Mouse (Mus musculus) midbrain, embryonic 12.5 days (tissue): ENCODE data around the gene Dnajc27. TPM values are rescaled to one million over a fixed set of nuclear protein-coding genes. Genes with fewer than 3 reads are reported as not detected.

ENCODE experiments used
- ATAC-seq: fragments of 200-750 bp; cut with Nextera tagmentation; 2 replicates; pipeline ENCODE4 v1.8.0; 2017; ENCODE audit warnings: low read depth, moderate TSS enrichment, moderate library complexity; ENCODE audit not compliant: low FRiP score
- H3K27ac ChIP-seq: fragments of 300-500 bp; sonication (generic); replicated peaks from 2 replicates; pipeline ENCODE4 v1.5.1; 2016; ENCODE audit warnings: mild to moderate bottlenecking
- H3K27me3 ChIP-seq: fragments of 300-500 bp; sonication (generic); 2 replicates; pipeline ENCODE4 v1.6.1; 2016; ENCODE audit warnings: mild to moderate bottlenecking
- H3K36me3 ChIP-seq: fragments of 300-500 bp; sonication (generic); 2 replicates; pipeline ENCODE4 v1.6.1; 2016
- H3K4me1 ChIP-seq: fragments of 300-500 bp; sonication (generic); 2 replicates; pipeline ENCODE4 v1.6.1; 2016
- H3K4me2 ChIP-seq: fragments of 300-500 bp; sonication (generic); replicated peaks from 2 replicates; pipeline ENCODE4 v1.6.1; 2016; ENCODE audit warnings: mild to moderate bottlenecking, moderate library complexity
- H3K4me3 ChIP-seq: fragments of 300-500 bp; sonication (generic); 2 replicates; pipeline ENCODE4 v1.5.1; 2016; ENCODE audit warnings: mild to moderate bottlenecking
- H3K9ac ChIP-seq: fragments of 300-500 bp; sonication (generic); replicated peaks from 2 replicates; pipeline ENCODE4 v1.6.1; 2016; ENCODE audit warnings: mild to moderate bottlenecking, moderate library complexity
- H3K9me3 ChIP-seq: fragments of 300-500 bp; sonication (generic); 2 replicates; pipeline ENCODE4 v1.6.1; 2016; ENCODE audit warnings: mild to moderate bottlenecking
- WGBS: fragments of 180-500 bp; shearing (Covaris S2); methylation state at CpG from one replicate; pipeline ENCODE4 v1.1.7; 2016; 5-methylcytosine and 5-hydroxymethylcytosine counted together
- polyA plus RNA-seq: library from polyadenylated mRNA; unstranded; fragments of >200 nt; fragmentation: Nextera tagmentation; extraction: Ambion mirVana; gene quantifications from 2 replicates; pipeline ENCODE4 v1.2.1, GENCODE M21; 2016

Dnajc27 gene
- polyA plus RNA-seq, 1 experiment from 2014 or later: 14.2 TPM

GRCm38 (mm10) chr12:4116132-4116531 lies 33.7 kb downstream of the Dnajc27 start:
- Histone ChIP-seq H3K27ac (no peak overlapping the region), H3K9me3 (no peaks in the 10 kb centered on the region), H3K4me3 (no peak overlapping the region), H3K36me3 (peaks cover 5% of the 10 kb centered on the region; the same call in 1 of the 2 replicates), H3K4me2 (no peak overlapping the region), H3K9ac (no peak overlapping the region), H3K4me1 (no peaks in the 10 kb centered on the region), H3K27me3 (no peaks in the 10 kb centered on the region)
- no peak for ATAC-seq
- WGBS: 89% methylated on average over 9 of the region's 9 CpGs

- peaks cover 5% of the 10 kb centered on the region; the same call in 1 of the 2 replicates for H3K36me3 ChIP-seq
- WGBS: 91% methylated on average over 3 of the region's 3 CpGs
- no peaks in the 10 kb centered on the region for H3K9me3 ChIP-seq
- no peak for ATAC-seq
- H3K4me1 ChIP-seq: no peaks in the 10 kb centered on the region
- no peaks in the 10 kb centered on the region for H3K27me3 ChIP-seq
- H3K27ac ChIP-seq: no peak overlapping the region
- H3K4me2 ChIP-seq: no peak overlapping the region
- no peak overlapping the region for H3K9ac ChIP-seq
- no peak overlapping the region for H3K4me3 ChIP-seq
These were observed 34.8 kb downstream of the Dnajc27 start for GRCm38 (mm10) chr12:4117136-4117535.

GRCm38 (mm10) chr12:4117579-4117978 lies 35.2 kb downstream of the Dnajc27 start:
- H3K27ac ChIP-seq: no peak overlapping the region
- no peaks in the 10 kb centered on the region for H3K27me3 ChIP-seq
- WGBS: 75% methylated on average over 4 of the region's 4 CpGs
- H3K9me3 ChIP-seq: no peaks in the 10 kb centered on the region
- ATAC-seq: no peak
- no peak overlapping the region for H3K4me2 ChIP-seq
- H3K36me3 ChIP-seq: peaks cover 5% of the 10 kb centered on the region; the same call in 1 of the 2 replicates
- no peak overlapping the region for H3K4me3 ChIP-seq
- H3K4me1 ChIP-seq: no peaks in the 10 kb centered on the region
- no peak overlapping the region for H3K9ac ChIP-seq

GRCm38 (mm10) chr12:4127346-4127745 lies 45.0 kb downstream of the Dnajc27 start:
- no peaks in the 10 kb centered on the region for H3K4me1 ChIP-seq
- no peak overlapping the region for H3K4me3 ChIP-seq
- H3K4me2 ChIP-seq: no peak overlapping the region
- WGBS: 85% methylated on average over 7 of the region's 7 CpGs
- no peaks in the 10 kb centered on the region for H3K36me3 ChIP-seq
- H3K9me3 ChIP-seq: peaks cover 5% of the 10 kb centered on the region; the same call in 1 of the 2 replicates
- no peak overlapping the region for H3K9ac ChIP-seq
- no peak for ATAC-seq
- H3K27ac ChIP-seq: no peak overlapping the region
- no peaks in the 10 kb centered on the region for H3K27me3 ChIP-seq

- peak within 1 kb of the TSS; percentile 75 for H3K9ac ChIP-seq
- WGBS: under 1% methylated on average over 81 of the region's 83 CpGs
- H3K4me2 ChIP-seq: peak within 1 kb of the TSS; percentile 96
- ATAC-seq: peak; percentile 89
- H3K9me3 ChIP-seq: peaks cover 5% of the 10 kb centered on the region; the same call in 1 of the 2 replicates
- H3K4me3 ChIP-seq: peak within 1 kb of the TSS; percentile 63
- peaks cover 19% of the 10 kb centered on the region for H3K27me3 ChIP-seq
- H3K4me1 ChIP-seq: 0 out of 2 replicates have a peak, but pooled peaks cover 9% of the 10 kb centered on the region
- H3K27ac ChIP-seq: peak within 1 kb of the TSS; percentile 61
- H3K36me3 ChIP-seq: no peaks in the 10 kb centered on the region
These were observed 50.8 kb downstream of the Dnajc27 start, which contains the start of gene Adcy3 for GRCm38 (mm10) chr12:4132941-4133846. TSS of gene Adcy3 (plus strand) at chr12:4133103.

GRCm38 (mm10) chr12:4133847-4134212 lies 51.4 kb downstream of the Dnajc27 start:
- Histone ChIP-seq H3K4me1 (0 out of 2 replicates have a peak, but pooled peaks cover 9% of the 10 kb centered on the region), H3K27ac (no peak overlapping the region), H3K27me3 (peaks cover 19% of the 10 kb centered on the region), H3K36me3 (no peaks in the 10 kb centered on the region), H3K4me3 (peak overlapping the region; percentile 63), H3K9me3 (peaks cover 5% of the 10 kb centered on the region; the same call in 1 of the 2 replicates), H3K9ac (peak overlapping the region; percentile 75), H3K4me2 (peak overlapping the region; percentile 96)
- peak; percentile 31 for ATAC-seq
- 31% methylated on average over 11 of the region's 11 CpGs for WGBS

- H3K9me3 ChIP-seq: no peaks in the 10 kb centered on the region
- 0 out of 2 replicates have a peak, but pooled peaks cover 4% of the 10 kb centered on the region for H3K36me3 ChIP-seq
- ATAC-seq: no peak
- no peak overlapping the region for H3K4me2 ChIP-seq
- no peaks in the 10 kb centered on the region for H3K27me3 ChIP-seq
- 90% methylated on average over 5 of the region's 5 CpGs for WGBS
- H3K27ac ChIP-seq: no peak overlapping the region
- no peak overlapping the region for H3K4me3 ChIP-seq
- H3K9ac ChIP-seq: no peak overlapping the region
- H3K4me1 ChIP-seq: 0 out of 2 replicates have a peak, but pooled peaks cover 6% of the 10 kb centered on the region
These were observed 60.8 kb downstream of the Dnajc27 start for GRCm38 (mm10) chr12:4143179-4143578.

GRCm38 (mm10) chr12:4150936-4151335 lies 68.6 kb downstream of the Dnajc27 start:
- Histone ChIP-seq H3K4me2 (no peak overlapping the region), H3K4me1 (no peaks in the 10 kb centered on the region), H3K9ac (no peak overlapping the region), H3K36me3 (0 out of 2 replicates have a peak, but pooled peaks cover under 1% of the 10 kb centered on the region), H3K27ac (no peak overlapping the region), H3K9me3 (no peaks in the 10 kb centered on the region), H3K4me3 (no peak overlapping the region), H3K27me3 (no peaks in the 10 kb centered on the region)
- WGBS: 87% methylated on average over 2 of the region's 2 CpGs
- no peak for ATAC-seq

- Histone ChIP-seq H3K9me3 (no peaks in the 10 kb centered on the region), H3K9ac (no peak overlapping the region), H3K27me3 (no peaks in the 10 kb centered on the region), H3K4me3 (no peak overlapping the region), H3K27ac (no peak overlapping the region), H3K4me1 (no peaks in the 10 kb centered on the region), H3K4me2 (no peak overlapping the region), H3K36me3 (no peaks in the 10 kb centered on the region)
- WGBS: 89% methylated on average over 3 of the region's 3 CpGs
- no peak for ATAC-seq
These were observed 69.6 kb downstream of the Dnajc27 start for GRCm38 (mm10) chr12:4151969-4152368.

GRCm38 (mm10) chr12:4157466-4157865 lies 75.1 kb downstream of the Dnajc27 start:
- no peak for ATAC-seq

GRCm38 (mm10) chr12:4158179-4158578 lies 75.8 kb downstream of the Dnajc27 start:
- H3K9me3 ChIP-seq: no peaks in the 10 kb centered on the region
- no peak overlapping the region for H3K4me3 ChIP-seq
- no peaks in the 10 kb centered on the region for H3K27me3 ChIP-seq
- no peak overlapping the region for H3K9ac ChIP-seq
- no peak for ATAC-seq
- no peak overlapping the region for H3K4me2 ChIP-seq
- WGBS: 87% methylated on average over 3 of the region's 3 CpGs
- H3K36me3 ChIP-seq: no peaks in the 10 kb centered on the region
- H3K4me1 ChIP-seq: no peaks in the 10 kb centered on the region
- no peak overlapping the region for H3K27ac ChIP-seq

More at GRCm38 (mm10) chr12:4157466-4157865, 75.1 kb downstream of the Dnajc27 start:
- WGBS: 89% methylated on average over 2 of the region's 2 CpGs
- Histone ChIP-seq H3K4me2 (no peak overlapping the region), H3K27ac (no peak overlapping the region), H3K9me3 (no peaks in the 10 kb centered on the region), H3K4me3 (no peak overlapping the region), H3K4me1 (no peaks in the 10 kb centered on the region), H3K9ac (no peak overlapping the region), H3K27me3 (no peaks in the 10 kb centered on the region), H3K36me3 (no peaks in the 10 kb centered on the region)

- no peak overlapping the region for H3K9ac ChIP-seq
- 88% methylated on average over 7 of the region's 7 CpGs for WGBS
These were observed 76.7 kb downstream of the Dnajc27 start for GRCm38 (mm10) chr12:4158868-4159632.

More at GRCm38 (mm10) chr12:4158868-4159632, 76.7 kb downstream of the Dnajc27 start:
- ATAC-seq: no peak
- H3K9me3 ChIP-seq: no peaks in the 10 kb centered on the region
- no peak overlapping the region for H3K27ac ChIP-seq
- no peaks in the 10 kb centered on the region for H3K27me3 ChIP-seq
- H3K4me3 ChIP-seq: no peak overlapping the region
- no peaks in the 10 kb centered on the region for H3K4me1 ChIP-seq
- H3K4me2 ChIP-seq: no peak overlapping the region
- no peaks in the 10 kb centered on the region for H3K36me3 ChIP-seq
